In the genomic region with DNA sequence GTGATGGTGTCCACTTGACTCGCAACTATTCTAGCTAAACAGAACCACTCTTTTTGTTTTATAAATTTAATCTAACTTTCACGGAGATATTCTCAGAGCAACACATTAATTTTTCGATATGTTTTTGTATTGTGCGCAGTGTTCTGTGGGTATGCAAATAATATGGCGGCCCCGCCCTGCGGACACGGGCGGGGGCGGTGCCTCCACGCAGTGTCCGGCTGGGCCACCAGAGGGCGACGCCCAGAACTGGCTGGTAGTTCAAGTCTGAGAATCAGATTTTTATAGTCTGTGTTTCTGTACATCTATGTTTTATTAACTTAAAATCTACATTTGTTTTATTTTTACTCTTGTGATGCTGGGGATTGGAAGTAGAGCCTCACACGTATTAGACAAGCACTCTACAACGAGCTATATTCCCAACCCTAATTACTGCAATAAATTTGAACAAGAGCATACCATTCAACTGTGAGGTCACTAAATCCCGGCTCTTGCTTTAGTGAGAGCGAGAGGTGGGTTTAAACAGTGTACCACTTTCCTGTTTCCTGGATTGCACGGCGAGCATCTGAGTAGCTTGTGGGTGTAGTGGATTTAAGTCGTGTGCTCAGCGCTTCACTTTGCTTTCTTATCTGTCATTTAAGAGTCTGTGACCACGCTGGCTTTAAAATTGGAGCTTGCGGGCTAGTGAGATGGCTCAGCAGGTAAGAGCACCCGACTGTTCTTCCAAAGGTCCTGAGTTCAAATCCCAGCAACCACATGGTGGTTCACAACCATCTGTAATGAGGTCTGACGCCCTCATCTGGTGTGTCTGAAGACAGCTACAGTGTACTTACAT, we compare ENCODE assay signal across 8 mouse cellular contexts. TPM values are rescaled to one million over a fixed set of nuclear protein-coding genes. Genes with fewer than 3 reads are reported as not detected.
DNase-seq lines count a peak whose midpoint lies in the region; ATAC-seq and TF ChIP-seq lines count a peak whose summit lies in the region.

No protein-coding gene starts in this region.

- no peak for TF ChIP-seq POLR2A in cortical plate, adult 2 months (IDR thresholded peaks at IDR 0.05; ENCODE audit: extremely low read depth, insufficient read depth, low read length)

- peaks cover 9% of the 10 kb centered on the region; the same call in 1 of the 2 replicates for H3K4me1 ChIP-seq in cortical plate, adult 2 months (ENCODE audit: control insufficient read depth, insufficient read depth, low read length)

- TF ChIP-seq CTCF in cortical plate, adult 2 months (IDR thresholded peaks at IDR 0.05; ENCODE audit: extremely low read depth, insufficient read depth, low read length): peak; percentile 51

- H3K4me3 ChIP-seq in cortical plate, adult 2 months (ENCODE audit: insufficient read depth, low read length): no peak overlapping the region

- H3K27ac ChIP-seq in cortical plate, adult 2 months (ENCODE audit: insufficient read depth, low read length): no peak overlapping the region

- DNase-seq in adrenal gland, adult (ENCODE audit: inconsistent age in 2 of 2, low spot score in 1 of 2): peak; percentile 95 to 98
- peak; percentile 94 for DNase-seq in gastrocnemius, postnatal 14 days
- peak; percentile 89 to 94 for DNase-seq in left cerebral cortex, postnatal 10 days (ENCODE audit: extremely low spot score in 1 of 2, low spot score in 2 of 2)
- DNase-seq in right cerebral cortex, postnatal 10 days (ENCODE audit: low spot score in 2 of 2): peak; percentile 93 to 95
- DNase-seq in urinary bladder, postnatal 14 days (ENCODE audit: low spot score): peak; percentile 96

- peak; percentile 69 for ATAC-seq in inflammation-experienced regulatory T-cells, adult 6 months
- ATAC-seq in megakaryocyte progenitor cell, adult 5-6 weeks (replicated peaks; ENCODE audit: poor library complexity): peak; percentile 40

- intact Hi-C loops in gastrocnemius, postnatal 14 days (cut with DNase I; ENCODE audit: low total_unique reads): no loop called here
- intact Hi-C loops in left cerebral cortex, postnatal 10 days (cut with DNase I): loop anchor here (2.0 kb wide), 1 partner anchor 86 kb away; no protein-coding TSS in a partner anchor

RNA-seq across cellular contexts. Expression of a gene that starts 1.8 kb away (rescaled TPM):
- 4.1 and 4.2 TPM in 2 replicates for polyA plus RNA-seq in cortical plate, adult 2 months (2012; rRNA removed)
- total RNA-seq in gastrocnemius, postnatal 14 days (2021): 1 to 10 TPM; 4.9 to 5.4 TPM
- polyA plus RNA-seq in inflammation-experienced regulatory T-cells, adult 6 months (2017; shearing (Covaris generic)): 1 to 10 TPM; 5.4 to 8.0 (median 5.8) TPM
- 1 to 10 TPM; 4.1 to 4.6 TPM for total RNA-seq in left cerebral cortex, postnatal 10 days (2021)
- 3.2 and 3.3 TPM in 2 replicates for total RNA-seq in megakaryocyte progenitor cell, adult 5-6 weeks (2015)
- total RNA-seq in megakaryocyte progenitor cell, adult 5-6 weeks (2017): 2.8 and 3.1 TPM in 2 replicates

RNA-seq across cellular contexts. Expression of a gene that starts 56.0 kb away (rescaled TPM):
- 1.3 and 2.0 TPM in 2 replicates for polyA plus RNA-seq in cortical plate, adult 2 months (2012; rRNA removed)
- under 1 TPM; 0.37 to 0.58 TPM for total RNA-seq in gastrocnemius, postnatal 14 days (2021)
- polyA plus RNA-seq in inflammation-experienced regulatory T-cells, adult 6 months (2017; shearing (Covaris generic)): not detected
- total RNA-seq in left cerebral cortex, postnatal 10 days (2021): 1 to 10 TPM; 2.5 to 4.2 TPM
- not detected in 2 replicates for total RNA-seq in megakaryocyte progenitor cell, adult 5-6 weeks (2015)
- total RNA-seq in megakaryocyte progenitor cell, adult 5-6 weeks (2017): not detected in 2 replicates
